Mouse (Mus musculus): Measurements from ENCODE around the gene Dhrs7b.

DNA sequence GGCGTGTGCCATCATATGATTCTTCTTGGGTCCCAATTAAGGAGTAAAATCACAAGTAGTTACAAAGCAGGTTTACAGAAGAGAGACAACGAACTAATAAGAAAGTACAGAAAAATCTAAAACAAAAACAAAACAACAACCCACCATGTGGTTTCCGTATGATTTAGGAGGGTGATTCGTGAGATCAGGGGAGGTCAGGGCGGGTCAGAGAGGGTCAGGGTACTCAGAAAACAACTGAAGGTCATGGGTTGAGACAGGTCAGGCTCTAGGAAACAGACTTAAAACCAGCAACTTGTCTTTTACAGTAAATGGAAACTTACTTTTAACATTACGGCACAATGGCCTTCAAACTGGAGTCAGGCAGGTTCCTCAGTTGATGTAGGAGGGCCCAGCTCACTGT is 59.9 kb downstream of the Dhrs7b start:
- TF ChIP-seq CTCF (IDR thresholded peaks at IDR 0.05; ENCODE audit: insufficient read depth, low read depth, low read length) (no peak), POLR2A (IDR thresholded peaks at IDR 0.05; ENCODE audit: insufficient read depth, low read depth, low read length) (no peak)
